Mouse (Mus musculus): Measurements from ENCODE around the gene Olfr27.

Gene Olfr27

DNA sequence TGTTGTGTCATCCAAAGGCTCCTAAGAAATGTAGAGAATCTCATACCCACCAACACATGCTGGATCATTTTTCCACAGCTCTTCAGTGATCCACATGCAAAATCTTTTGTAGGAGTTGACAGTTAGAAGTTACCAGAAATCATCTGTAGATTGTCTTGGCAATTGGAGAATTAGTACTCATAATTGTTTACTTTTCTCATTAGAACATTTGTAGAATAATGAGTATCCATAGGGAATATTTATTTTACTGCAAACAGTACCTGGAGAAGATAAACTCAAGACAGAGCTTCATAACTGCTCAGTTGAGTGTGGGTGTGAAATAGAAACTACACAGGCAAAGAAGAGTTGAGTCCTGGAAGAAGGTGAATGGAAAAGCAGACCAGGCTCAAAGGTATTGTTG is at the start of gene Olfr27:
Gene Olfr27, plus strand, starts transcription at position 301 of the 400 bp plus-strand sequence.
- DNase-seq (ENCODE audit: low spot score), result no peak

DNA sequence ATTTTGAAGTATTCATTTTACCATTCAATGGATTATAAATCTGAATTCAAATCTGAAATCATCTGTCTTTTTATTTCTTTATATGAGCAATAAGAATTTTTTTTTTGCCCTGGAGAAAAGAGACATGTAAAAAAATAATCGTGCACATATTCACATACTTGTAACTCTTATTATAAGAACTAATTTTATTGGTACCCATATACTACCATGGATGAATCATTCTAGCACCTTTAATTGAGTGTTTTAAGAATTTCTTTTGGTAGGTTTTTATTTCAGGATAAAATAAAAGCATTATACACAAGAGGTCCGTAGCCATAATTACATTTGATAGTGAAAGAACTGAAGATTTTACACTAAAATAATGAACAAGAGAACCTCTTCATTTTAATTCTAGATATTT is 49.1 kb upstream of the Olfr27 start, which contains the start of gene Olfr938:
Gene Olfr938, minus strand, starts transcription at position 101 of the 400 bp plus-strand sequence.
- DNase-seq (ENCODE audit: low spot score), result no peak

DNA sequence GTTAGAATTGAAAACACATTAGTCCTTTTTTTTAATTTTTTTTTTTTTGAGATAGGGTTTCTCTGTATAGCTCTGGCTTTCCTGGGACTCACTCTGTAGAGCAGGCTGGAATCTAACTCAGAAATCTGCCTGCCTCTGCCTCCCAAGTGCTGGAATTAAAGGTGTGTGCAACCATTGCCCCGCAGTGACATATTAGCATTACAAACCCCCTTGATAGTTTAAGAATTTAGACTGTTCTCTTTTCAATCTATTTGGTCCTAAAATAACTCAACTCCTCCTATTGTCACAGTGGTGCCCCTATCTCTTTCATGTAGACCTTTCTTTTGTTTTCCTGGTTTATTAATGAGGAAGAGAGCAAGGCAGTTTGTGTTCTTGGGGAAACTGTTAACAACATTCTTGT is 605 bp upstream of the Olfr27 start:
- no peak for DNase-seq (ENCODE audit: low spot score)

DNA sequence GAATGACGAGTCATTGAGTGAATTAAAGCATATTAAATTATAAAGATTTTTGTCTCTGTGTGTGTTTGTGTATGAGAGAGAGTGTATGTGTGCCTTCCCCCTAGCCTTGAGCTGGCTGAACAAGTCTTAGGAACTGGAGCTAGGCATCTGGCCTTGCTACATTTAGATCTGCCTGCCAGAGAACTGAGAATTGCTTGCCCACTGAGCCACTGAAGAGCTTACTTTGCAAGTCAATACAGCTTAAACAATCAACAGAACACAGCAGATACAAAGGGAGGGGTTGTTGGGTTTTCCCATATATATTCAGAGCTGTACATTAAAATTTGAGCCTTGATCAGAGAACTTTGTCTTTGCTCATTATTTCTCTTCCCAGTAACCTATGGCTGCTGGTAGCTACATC is 24.5 kb downstream of the Olfr27 start:
- DNase-seq (ENCODE audit: low spot score), result no peak

DNA sequence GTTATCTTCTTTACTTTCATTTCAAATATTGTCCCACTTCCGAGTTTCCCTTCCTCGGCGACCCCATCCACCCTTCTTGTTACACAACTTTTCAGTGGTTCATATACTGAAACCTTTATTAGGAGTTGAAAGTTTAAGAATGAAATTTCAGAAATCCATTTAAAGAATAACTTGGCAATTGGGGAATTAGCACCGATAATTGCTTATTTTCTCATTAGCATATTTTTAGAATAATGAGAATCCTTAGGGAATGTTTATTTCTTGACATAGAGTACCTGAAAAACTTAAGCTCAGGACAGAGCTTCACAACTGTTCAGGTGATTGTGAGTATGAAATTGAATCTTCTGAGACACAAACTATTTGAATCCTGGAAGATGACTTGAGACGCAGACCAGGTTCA is 38.1 kb downstream of the Olfr27 start, which contains the start of gene Olfr943:
Gene Olfr943, plus strand, starts transcription at position 301 of the 400 bp plus-strand sequence.
- DNase-seq (ENCODE audit: low spot score), result no peak

Measured in adipocyte (in vitro differentiated cells).